Mouse (Mus musculus): Measurements from ENCODE around the gene Maml3. TPM values are rescaled to one million over a fixed set of nuclear protein-coding genes. Genes with fewer than 3 reads are reported as not detected.

Gene Maml3
- polyA plus RNA-seq, 1 experiment from 2014 or later, result 5.4 TPM

DNA sequence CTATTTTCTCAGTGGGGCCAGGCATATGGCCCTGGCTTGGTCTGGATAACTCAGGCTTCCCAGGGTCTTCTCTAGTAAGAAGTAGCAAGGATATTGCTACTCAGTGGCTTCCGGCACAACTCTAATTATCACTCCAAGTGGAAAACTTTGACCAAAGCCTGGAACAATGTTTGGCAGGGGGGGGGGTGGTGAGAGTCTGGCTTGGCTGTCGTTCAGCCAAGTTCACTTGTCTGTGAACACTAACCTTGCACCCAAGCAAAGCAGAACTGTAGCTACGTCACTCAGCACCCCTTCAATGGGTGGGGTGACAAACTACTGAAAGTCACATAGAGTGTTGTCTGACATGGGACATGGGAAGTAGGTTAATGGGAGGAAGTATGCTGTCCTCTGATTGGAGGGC lies 38.7 kb downstream of the Maml3 start:
- Histone ChIP-seq H3K9ac (replicated peaks) (no peak overlapping the region), H3K4me2 (no peak overlapping the region), H3K36me3 (no peaks in the 10 kb centered on the region), H3K27me3 (no peaks in the 10 kb centered on the region), H3K27ac (no peak overlapping the region), H3K4me3 (replicated peaks) (no peak overlapping the region), H3K4me1 (replicated peaks) (peaks cover 45% of the 10 kb centered on the region), H3K9me3 (no peaks in the 10 kb centered on the region)
- WGBS, result 66% methylated on average over 3 of the region's 3 CpGs
- no peak for ATAC-seq (ENCODE audit: insufficient number of reproducible peaks, insufficient read depth, low FRiP score, low TSS enrichment, low read depth)

DNA sequence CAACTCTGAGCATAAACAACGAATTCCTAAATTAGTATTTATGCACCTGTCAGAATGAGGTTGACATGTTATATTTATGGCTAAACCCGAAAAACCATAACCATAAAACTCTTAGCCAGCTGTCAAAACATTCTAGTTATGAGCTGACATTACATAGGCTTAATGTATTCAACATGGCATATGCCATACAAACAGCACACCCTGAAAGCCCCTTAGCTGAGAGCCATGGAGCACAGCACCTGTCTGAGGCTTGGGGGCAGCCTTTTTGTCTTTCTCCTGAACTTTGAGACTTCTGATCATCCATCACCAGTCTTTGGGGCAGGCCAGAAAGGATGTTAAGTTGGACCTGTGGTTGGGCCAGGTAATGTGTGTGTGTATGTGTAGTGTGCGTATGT lies 41.6 kb downstream of the Maml3 start:
- no peak overlapping the region for H3K4me2 ChIP-seq
- no peaks in the 10 kb centered on the region for H3K9me3 ChIP-seq
- peaks cover 37% of the 10 kb centered on the region for H3K4me1 ChIP-seq (replicated peaks)
- H3K27ac ChIP-seq, result no peak overlapping the region
- H3K36me3 ChIP-seq, result no peaks in the 10 kb centered on the region
- ATAC-seq (ENCODE audit: insufficient number of reproducible peaks, insufficient read depth, low FRiP score, low TSS enrichment, low read depth), result no peak
- no peak overlapping the region for H3K9ac ChIP-seq (replicated peaks)
- WGBS, result 59% methylated on average over 3 of the region's 3 CpGs
- H3K27me3 ChIP-seq, result no peaks in the 10 kb centered on the region
- H3K4me3 ChIP-seq (replicated peaks), result no peak overlapping the region

DNA sequence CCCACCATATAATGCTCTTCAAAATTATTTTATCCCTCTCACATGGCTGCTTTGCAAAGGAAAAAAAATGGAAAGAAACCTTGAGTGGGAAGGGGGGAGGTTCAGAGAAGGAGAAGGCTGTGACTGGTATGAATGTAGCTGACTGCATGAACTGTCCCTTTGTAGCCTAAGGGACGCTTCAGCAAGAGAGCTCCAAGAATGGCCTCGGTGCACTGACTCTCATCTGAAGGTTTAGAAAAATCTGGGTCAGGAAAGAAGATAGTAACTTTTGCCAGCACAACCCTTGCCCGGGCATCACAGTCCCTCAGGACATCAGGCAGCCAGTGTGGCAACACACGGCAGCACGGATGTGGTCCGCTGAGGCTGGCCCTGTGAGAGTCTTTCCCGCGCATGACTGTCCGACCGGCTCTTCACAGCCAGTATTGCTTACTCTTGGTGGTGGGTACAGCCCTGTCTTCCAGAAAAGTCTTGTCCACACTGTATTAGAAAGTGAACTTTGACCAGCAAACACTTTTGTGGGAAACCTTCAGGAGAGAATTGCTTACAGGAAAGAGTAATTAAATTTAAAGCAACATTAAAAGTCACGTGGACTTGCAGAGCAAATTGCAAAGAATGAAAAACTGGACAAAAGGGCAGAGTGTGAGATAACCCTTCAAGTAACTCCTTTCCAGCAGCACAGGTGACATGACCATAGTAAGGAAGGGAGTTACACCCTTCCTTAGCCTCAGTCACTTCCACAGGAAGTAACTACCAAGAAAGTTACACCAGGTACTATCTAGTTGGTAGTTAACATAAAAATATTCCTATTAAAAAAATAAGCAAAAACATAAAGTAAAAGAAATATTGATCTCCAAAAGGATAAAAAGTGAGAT lies 42.3 kb downstream of the Maml3 start:
- no peak overlapping the region for H3K27ac ChIP-seq
- H3K27me3 ChIP-seq, result no peaks in the 10 kb centered on the region
- no peak for ATAC-seq (ENCODE audit: insufficient number of reproducible peaks, insufficient read depth, low FRiP score, low TSS enrichment, low read depth)
- H3K36me3 ChIP-seq, result no peaks in the 10 kb centered on the region
- peaks cover 37% of the 10 kb centered on the region for H3K4me1 ChIP-seq (replicated peaks)
- H3K9ac ChIP-seq (replicated peaks), result no peak overlapping the region
- H3K4me2 ChIP-seq, result no peak overlapping the region
- no peaks in the 10 kb centered on the region for H3K9me3 ChIP-seq
- no peak overlapping the region for H3K4me3 ChIP-seq (replicated peaks)
- WGBS, result 79% methylated on average over 11 of the region's 11 CpGs

DNA sequence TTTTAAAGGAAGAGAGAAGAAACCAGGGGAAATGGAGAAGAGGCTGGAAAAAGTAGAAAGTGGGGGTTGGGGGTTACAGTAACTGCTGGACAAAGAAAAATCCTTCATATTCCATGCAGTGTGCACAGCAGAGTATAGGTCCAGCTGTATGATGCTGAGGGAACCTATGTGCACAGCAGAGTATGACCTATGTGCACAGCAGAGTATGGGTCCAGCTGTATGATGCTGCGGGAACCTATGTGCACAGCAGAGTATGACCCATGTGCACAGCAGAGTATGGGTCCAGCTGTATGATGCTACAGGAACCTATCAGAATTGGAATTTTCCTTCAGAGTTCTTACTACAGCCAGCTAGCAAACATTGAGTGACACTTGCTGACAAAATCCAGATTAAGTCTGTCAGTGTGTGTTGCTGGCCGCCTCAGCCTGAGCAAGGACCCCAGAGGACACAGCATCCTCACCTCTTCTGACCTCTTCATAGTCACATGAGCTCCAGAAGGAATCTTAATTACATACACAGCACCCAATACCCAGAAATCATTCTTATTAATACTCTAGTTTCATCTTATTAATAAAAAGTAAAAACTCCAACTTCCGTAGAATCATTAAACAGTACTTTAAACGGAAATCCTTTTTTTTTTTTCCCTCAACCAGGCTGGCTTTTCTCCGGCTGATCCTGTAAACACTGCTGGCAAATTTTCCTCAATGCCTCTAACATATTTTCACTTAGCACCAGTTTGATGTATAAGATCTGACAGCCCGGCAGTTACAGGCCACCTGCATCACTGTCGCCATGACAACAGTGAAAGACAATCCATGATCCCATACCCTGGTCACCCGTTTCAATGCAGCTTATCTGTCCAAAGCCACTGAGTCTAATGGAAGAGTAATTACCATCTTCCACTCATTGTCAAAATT lies 43.1 kb downstream of the Maml3 start:
- Histone ChIP-seq H3K27ac (no peak overlapping the region), H3K4me1 (replicated peaks) (peaks cover 36% of the 10 kb centered on the region), H3K27me3 (no peaks in the 10 kb centered on the region), H3K36me3 (no peaks in the 10 kb centered on the region), H3K4me3 (replicated peaks) (no peak overlapping the region), H3K4me2 (no peak overlapping the region), H3K9me3 (no peaks in the 10 kb centered on the region), H3K9ac (replicated peaks) (no peak overlapping the region)
- ATAC-seq (ENCODE audit: insufficient number of reproducible peaks, insufficient read depth, low FRiP score, low TSS enrichment, low read depth), result no peak
- WGBS, result 54% methylated on average over 8 of the region's 8 CpGs

DNA sequence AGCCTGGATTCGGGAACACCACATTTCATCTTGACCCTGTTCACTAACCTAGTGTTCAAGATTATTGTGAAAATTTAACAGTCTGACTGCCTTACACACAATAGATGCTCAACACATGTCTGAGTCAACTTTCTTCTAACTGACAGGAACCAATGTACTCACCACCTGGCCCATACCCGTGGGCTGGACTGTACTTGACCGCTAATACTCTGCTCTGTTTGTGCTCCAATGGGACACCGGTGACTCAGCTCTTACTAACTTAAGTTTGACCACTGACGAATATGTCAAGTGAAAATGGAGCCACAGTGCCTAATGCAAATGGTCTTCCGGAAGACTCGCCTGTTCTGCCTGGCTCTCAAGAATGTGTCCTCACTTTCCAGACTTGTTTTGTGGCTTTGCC lies 44.0 kb downstream of the Maml3 start:
- no peaks in the 10 kb centered on the region for H3K27me3 ChIP-seq
- no peak overlapping the region for H3K4me2 ChIP-seq

DNA sequence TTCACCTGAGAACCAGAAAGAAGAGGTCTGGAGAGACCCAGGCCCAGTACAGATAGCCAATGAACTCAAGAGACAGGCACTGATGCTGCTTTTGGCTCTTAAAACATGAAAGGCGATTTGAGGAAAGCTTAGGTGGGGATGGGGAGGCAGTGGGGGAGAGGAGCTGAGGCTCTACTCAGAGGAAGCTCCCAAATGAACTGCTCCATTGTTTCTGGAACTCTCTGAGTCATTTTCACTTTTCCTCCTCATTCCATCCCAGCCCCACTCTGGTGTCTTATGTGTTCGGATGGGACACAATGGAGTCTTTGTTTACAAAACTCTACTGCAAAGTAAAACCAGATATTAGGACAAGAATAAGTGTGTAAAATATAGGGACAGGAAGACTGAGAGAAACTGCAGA lies 53.1 kb downstream of the Maml3 start:
- WGBS, result 81% methylated on average over 2 of the region's 2 CpGs
- Histone ChIP-seq H3K4me2 (no peak overlapping the region), H3K9ac (replicated peaks) (no peak overlapping the region), H3K27me3 (no peaks in the 10 kb centered on the region), H3K4me1 (replicated peaks) (peaks cover 9% of the 10 kb centered on the region), H3K36me3 (no peaks in the 10 kb centered on the region), H3K4me3 (replicated peaks) (no peak overlapping the region), H3K27ac (no peak overlapping the region), H3K9me3 (no peaks in the 10 kb centered on the region)
- no peak for ATAC-seq (ENCODE audit: insufficient number of reproducible peaks, insufficient read depth, low FRiP score, low TSS enrichment, low read depth)

More for the DNA sequence above, 44.0 kb downstream of the Maml3 start:
- ATAC-seq (ENCODE audit: insufficient number of reproducible peaks, insufficient read depth, low FRiP score, low TSS enrichment, low read depth), result no peak
- H3K36me3 ChIP-seq, result no peaks in the 10 kb centered on the region
- H3K9me3 ChIP-seq, result no peaks in the 10 kb centered on the region
- no peak overlapping the region for H3K9ac ChIP-seq (replicated peaks)
- H3K4me1 ChIP-seq (replicated peaks), result peaks cover 29% of the 10 kb centered on the region
- no peak overlapping the region for H3K4me3 ChIP-seq (replicated peaks)
- H3K27ac ChIP-seq, result no peak overlapping the region
- 97% methylated on average over 7 of the region's 7 CpGs for WGBS

DNA sequence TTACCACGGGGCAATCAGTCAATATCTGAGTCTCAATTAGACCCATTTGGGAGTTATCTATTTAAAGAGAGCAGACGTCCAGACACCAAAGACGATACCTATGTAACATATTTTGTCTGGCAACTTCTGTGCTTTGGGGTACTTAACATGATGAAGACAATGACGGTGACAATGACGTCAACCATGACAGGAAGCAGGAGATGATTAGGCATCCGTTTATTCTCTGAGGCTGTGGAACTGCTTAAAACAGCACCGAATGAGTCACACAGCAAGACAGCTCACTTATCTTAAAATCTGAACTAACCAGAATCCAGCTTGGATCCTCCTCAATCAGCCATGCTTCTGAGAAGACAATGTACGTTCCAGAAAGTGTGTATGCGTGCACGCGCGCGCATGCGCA lies 56.8 kb downstream of the Maml3 start:
- H3K9ac ChIP-seq (replicated peaks), result no peak overlapping the region
- H3K4me3 ChIP-seq (replicated peaks), result no peak overlapping the region
- no peaks in the 10 kb centered on the region for H3K9me3 ChIP-seq
- H3K4me1 ChIP-seq (replicated peaks), result peaks cover 35% of the 10 kb centered on the region
- no peak overlapping the region for H3K27ac ChIP-seq
- no peak for ATAC-seq (ENCODE audit: insufficient number of reproducible peaks, insufficient read depth, low FRiP score, low TSS enrichment, low read depth)
- 84% methylated on average over 14 of the region's 14 CpGs for WGBS
- H3K4me2 ChIP-seq, result no peak overlapping the region
- H3K27me3 ChIP-seq, result no peaks in the 10 kb centered on the region
- no peaks in the 10 kb centered on the region for H3K36me3 ChIP-seq

DNA sequence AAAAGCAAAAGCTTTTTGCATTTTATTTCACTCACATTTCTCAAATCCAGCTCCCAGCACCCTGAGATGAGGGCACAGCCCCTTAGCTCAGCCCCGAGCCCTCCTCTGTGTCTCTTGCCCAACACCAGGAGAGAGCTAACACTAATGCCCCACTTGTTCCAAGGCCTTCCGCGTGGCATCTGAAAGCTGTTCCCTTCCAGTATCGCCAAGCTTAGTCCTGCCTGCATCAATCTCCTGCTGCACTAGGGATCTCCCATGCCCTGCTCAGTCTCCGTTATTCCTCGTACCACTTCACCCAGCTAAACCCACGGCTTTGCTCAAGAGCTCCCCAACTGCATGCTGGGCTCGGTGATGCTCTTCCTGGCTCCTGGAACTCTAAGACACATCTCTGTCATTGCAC lies 57.3 kb downstream of the Maml3 start:
- Histone ChIP-seq H3K4me2 (no peak overlapping the region), H3K36me3 (no peaks in the 10 kb centered on the region), H3K9me3 (no peaks in the 10 kb centered on the region), H3K9ac (replicated peaks) (no peak overlapping the region), H3K27me3 (no peaks in the 10 kb centered on the region), H3K4me3 (replicated peaks) (no peak overlapping the region), H3K4me1 (replicated peaks) (peaks cover 35% of the 10 kb centered on the region), H3K27ac (peak overlapping the region; percentile 95)
- WGBS, result 78% methylated on average over 8 of the region's 8 CpGs
- no peak for ATAC-seq (ENCODE audit: insufficient number of reproducible peaks, insufficient read depth, low FRiP score, low TSS enrichment, low read depth)

DNA sequence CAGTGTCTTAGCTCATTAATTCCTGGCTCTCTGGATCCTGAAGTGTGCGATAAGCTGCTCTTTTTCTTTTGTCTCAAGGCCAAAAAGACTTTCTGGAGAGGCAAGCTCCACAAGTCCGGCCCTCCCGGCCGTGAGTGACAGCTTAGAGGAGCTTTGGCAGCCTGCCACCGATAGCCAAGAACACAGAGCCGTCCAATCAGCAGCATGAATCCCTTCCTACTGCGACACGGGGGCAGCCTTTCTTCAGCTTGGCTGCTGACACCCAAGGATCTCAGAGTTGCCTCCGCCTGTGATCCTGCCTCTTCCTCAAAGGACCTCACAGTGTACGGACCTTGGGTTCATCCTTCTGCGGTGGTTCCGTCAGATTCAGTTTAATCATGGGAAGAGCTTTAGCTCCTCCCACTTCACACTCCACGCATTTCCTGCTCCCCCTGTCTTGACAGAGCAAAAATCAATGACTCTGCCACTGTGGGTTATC lies 57.9 kb downstream of the Maml3 start:
- H3K4me1 ChIP-seq (replicated peaks), result peaks cover 35% of the 10 kb centered on the region
- H3K27ac ChIP-seq, result peak overlapping the region; percentile 95
- ATAC-seq (ENCODE audit: insufficient number of reproducible peaks, insufficient read depth, low FRiP score, low TSS enrichment, low read depth), result peak; percentile 81
- H3K36me3 ChIP-seq, result no peaks in the 10 kb centered on the region
- no peaks in the 10 kb centered on the region for H3K27me3 ChIP-seq
- WGBS, result 1% methylated on average over 13 of the region's 13 CpGs
- peak overlapping the region; percentile 47 for H3K9ac ChIP-seq (replicated peaks)
- no peaks in the 10 kb centered on the region for H3K9me3 ChIP-seq
- H3K4me3 ChIP-seq (replicated peaks), result peak overlapping the region; percentile 28
- H3K4me2 ChIP-seq, result peak overlapping the region; percentile 62

DNA sequence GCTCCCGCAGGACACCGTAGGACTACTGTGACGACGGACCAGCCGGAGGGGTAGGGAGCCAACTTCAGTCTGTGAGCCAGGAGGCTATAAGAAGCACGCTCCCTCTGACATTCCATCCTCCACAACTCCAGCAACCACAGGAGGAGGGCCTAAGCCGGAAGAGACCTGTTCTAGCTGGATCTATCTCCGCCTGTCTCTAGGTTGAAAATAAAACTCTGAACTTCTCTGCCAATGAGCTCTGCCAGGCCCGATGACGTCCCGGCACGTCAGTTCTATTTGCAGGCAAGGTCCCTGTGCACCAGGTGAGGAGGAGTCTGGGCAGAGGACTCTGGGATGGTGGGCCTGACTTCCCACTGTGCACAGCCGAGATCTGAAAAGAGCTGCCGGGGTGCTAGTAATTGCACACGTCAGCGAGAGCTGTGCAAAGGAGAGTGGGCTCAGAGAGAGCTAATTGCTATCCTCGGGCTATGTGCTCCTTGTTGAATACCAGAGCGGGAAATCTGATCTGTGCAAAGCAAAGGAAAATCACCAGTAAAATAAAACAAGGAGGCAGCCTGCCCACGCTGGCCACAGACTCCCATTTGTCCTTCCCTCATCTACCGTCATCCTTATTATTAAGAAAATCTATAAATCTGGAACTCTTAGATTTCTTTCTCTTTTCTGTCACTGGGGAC lies 58.7 kb downstream of the Maml3 start:
- Histone ChIP-seq H3K4me1 (replicated peaks) (peaks cover 40% of the 10 kb centered on the region), H3K36me3 (no peaks in the 10 kb centered on the region), H3K4me3 (replicated peaks) (peak overlapping the region; percentile 28), H3K9ac (replicated peaks) (peak overlapping the region; percentile 47), H3K27ac (peak overlapping the region; percentile 95), H3K9me3 (no peaks in the 10 kb centered on the region), H3K4me2 (peak overlapping the region; percentile 62), H3K27me3 (no peaks in the 10 kb centered on the region)
- 3% methylated on average over 20 of the region's 20 CpGs for WGBS
- peak; percentile 86 for ATAC-seq (ENCODE audit: insufficient number of reproducible peaks, insufficient read depth, low FRiP score, low TSS enrichment, low read depth)

DNA sequence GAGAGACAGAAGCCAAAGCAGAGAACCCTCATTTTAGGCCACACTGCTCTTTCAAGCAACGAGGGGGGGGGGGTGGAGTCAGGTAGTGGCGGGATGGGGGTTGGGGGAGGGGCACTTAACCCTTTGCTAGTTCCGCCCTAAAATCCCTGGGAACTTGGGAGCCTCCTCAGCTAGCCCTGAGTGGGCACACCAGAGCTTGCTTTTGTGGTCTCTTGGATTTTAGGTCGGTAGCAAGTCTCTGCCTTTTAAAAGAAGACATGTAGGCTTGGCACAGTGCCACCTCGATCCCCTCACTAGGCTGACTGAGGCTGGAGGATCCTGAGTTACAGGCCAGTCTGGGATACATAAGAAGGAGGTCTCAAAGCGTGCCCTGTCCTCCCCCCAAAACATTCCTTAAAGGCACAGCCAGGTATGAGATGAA lies 59.6 kb downstream of the Maml3 start:
- Histone ChIP-seq H3K36me3 (no peaks in the 10 kb centered on the region), H3K4me2 (peak overlapping the region; percentile 62), H3K9ac (replicated peaks) (peak overlapping the region; percentile 47; the same call in 1 of the 2 replicates), H3K27me3 (no peaks in the 10 kb centered on the region), H3K4me3 (replicated peaks) (0 out of 2 replicates have a peak overlapping the region, but pooled peaks have one; percentile 28), H3K9me3 (no peaks in the 10 kb centered on the region), H3K4me1 (replicated peaks) (peaks cover 40% of the 10 kb centered on the region), H3K27ac (peak overlapping the region; percentile 95)
- WGBS, result 8% methylated on average over 6 of the region's 6 CpGs
- no peak for ATAC-seq (ENCODE audit: insufficient number of reproducible peaks, insufficient read depth, low FRiP score, low TSS enrichment, low read depth)

All from limb, embryonic 12.5 days (tissue).